Mouse (Mus musculus) gastrocnemius, adult 8-10 months (tissue): ENCODE data around the gene Dpp3. TPM values are rescaled to one million over a fixed set of nuclear protein-coding genes. Genes with fewer than 3 reads are reported as not detected.
"Not testable (repeated sequence)": the region's sequence is repeated elsewhere in the genome, so short reads cannot be mapped to it uniquely, and the experiment has no call there.

Experiments
- DNase-seq, 2 experiments: peaks; one replicate each; pipeline ENCODE4 v3.0.0; 2022; ENCODE audit warnings: low spot score in 2 of 2
- total RNA-seq, 4 experiments: library from RNA; stranded (reverse); gene quantifications; 2 replicates each; pipeline ENCODE4 v1.2.4; 2022

Gene Dpp3
- 10 to 100 TPM; 12.5 to 14.3 (median 13.1) TPM for total RNA-seq

DNA sequence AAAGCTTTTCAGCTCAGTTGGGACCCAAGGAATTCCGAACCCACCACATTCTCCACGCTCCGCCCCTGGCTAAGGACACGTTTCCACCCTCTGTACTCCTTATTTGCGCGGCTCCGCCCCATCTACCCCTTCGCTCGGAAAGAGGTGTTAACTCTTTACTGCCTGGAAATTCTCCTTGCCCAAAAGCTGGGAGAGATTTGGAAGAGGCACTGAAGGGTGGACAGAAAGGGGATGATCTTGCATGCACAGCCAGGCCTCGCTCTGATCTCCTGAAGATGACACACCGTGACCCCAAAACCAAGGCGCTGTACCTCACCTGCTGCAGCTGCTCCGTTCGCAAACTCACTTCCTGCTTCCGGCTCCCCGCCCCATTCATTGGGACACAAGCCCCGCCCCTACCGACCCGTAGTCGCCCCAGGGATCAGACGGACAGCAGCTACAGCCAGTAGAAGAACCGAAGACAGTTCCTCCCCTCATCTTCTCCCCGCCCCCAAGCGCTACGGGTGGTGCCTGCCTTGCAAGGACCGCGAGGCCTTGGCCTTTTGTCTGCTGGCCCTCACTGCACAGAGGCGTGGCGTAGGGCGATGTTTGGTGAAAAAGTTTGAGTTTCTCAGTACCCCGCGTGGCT lies at the start of gene Dpp3:
Dpp3 (minus strand) TSS at position 384 of the 628 bp plus-strand sequence.
- peak; percentile 98 for DNase-seq

DNA sequence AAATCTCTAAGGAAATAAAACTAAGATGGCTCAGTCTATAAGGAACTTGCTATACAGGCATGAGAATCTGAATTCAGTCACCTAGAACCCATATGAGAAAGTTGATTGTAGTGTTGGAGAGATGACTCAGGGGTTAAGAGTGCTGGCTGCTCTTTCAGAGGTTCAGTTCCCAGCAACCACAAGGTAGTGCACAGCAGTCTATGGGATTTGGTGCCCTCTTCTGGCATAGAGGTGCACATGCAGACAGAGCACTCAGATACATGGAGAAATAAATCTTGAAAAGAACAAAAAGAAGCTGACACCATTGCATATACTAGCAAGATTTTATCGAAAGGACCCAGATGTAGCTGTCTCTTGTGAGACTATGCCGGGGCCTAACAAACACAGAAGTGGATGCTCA lies 40.1 kb upstream of the Dpp3 start:
- no peak for DNase-seq

DNA sequence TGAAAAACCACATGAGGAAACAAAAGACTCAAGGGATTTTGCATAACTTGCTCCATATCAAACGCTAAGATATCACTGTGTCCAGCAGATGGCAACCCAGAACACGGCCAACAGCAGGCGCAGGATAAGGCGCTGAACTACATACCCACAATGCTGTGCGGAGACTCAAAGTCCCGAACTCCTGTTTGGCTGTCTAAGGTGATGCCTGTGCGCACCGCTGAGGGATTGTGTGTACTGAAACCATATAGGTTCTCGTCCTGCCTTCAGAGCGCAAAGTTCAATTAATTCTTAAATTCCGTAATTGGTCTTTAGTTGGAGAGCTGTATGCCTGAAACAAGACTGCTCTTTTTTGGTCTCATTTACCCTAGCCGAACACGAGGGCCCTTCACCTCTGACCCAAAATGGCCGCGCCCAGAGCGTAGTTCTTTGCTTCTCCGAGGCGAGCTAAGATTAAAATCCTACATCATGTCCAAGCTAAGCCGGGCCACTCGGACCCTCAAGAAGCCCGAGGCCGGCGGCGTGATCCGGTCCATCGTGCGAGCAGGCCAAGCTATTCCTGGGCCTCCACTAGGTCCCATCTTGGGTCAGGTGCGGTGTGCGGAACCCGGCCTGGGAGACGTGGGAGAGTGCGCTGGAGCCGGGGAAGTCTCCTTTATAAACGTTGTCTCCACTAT lies 34.0 kb upstream of the Dpp3 start, which contains the start of gene Mrpl11:
Mrpl11 (plus strand) TSS at position 220 of the 674 bp plus-strand sequence.
- DNase-seq: peak; percentile 82 to 85

DNA sequence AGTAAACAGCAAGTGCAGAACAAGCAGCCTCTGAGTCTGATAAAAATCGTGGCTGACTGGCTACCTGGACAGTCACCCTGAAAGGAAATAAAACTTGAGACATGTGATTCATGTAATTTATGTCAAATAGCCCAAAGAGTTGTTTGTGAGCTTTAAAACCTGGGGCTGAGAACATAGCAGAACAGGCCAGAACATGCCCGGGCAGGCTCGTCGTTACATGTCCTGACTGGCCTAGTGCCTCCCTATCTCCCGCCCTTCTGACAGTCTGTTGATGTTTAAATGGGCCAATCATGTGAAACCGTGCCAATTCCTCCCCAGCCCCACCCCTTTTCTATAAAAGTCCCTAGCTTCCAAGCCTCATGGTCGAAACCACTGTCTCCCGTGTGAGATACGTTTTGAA lies 20.6 kb upstream of the Dpp3 start:
- DNase-seq: not testable (repeated sequence)

DNA sequence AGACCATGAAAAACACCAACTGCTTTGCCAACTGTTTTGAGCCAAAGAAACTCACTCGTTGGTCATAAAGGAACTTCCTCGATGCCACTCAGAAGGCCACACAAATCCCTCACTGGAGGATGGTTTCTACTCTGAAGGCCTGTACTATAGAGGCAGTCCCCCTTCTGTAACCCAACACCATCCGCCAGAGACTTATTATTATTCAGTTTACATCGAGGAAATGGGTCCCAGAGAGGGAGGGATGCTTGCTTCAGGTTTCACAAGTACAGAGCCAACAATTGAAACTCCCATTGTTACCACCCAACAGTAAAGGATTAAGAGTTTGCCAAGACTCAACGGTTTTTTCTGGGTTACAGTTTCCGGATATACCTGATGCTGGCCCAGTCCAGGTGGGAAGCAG lies 17.5 kb upstream of the Dpp3 start:
- DNase-seq: no peak

DNA sequence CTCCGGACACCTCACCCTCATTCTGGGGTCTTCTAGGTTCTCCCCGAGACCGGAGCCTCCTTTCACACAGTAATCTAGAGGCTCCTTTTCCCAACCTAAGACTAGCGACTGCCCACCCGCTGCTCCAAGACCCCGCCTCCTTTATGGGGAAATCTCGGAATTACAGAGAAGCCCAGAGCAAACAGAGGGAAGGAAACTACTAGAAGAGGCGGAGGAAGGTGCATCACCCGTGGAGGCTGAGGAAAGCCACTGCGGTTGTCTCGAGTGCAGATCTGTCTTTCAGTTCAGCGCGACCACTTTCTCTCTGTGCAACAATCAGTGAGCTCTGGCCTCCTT lies 15.1 kb upstream of the Dpp3 start:
- no peak for DNase-seq

DNA sequence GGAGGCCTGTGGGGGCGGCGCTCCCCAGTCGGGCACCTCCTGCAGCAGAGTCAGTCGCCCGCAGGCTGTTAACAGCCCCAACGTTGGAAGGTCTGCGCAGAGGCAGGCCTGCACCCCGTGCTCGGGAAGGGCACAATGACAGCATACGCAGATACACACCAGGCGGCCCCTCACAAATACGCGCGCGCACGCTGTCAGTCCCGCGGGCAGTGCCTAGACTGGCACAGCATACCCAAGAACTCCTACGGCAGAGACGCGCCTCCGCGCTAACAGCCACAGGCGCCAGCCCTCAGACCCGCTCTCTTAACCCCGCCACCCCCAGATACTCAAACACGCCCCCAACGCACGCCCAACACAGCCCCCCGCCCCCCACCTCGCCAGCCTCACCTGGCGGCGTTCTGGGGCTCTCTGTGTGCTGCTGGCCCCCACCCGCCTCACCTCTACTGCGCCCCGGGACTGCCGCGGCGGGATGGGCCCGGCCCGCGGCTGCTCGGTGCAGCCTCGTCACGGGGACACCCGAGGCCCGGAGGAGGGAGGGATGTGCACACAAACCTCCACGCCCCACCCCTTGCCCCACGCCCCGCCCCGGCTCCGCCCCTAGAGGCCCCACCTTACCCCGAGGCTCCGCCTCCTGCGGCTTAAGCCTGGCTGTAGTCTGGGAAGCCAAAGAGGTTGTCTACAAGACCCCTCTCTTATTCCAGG lies 14.6 kb upstream of the Dpp3 start, which contains the start of gene Peli3:
Peli3 (minus strand) TSS at position 577 of the 702 bp plus-strand sequence.
- peak; percentile 36 to 65 for DNase-seq

DNA sequence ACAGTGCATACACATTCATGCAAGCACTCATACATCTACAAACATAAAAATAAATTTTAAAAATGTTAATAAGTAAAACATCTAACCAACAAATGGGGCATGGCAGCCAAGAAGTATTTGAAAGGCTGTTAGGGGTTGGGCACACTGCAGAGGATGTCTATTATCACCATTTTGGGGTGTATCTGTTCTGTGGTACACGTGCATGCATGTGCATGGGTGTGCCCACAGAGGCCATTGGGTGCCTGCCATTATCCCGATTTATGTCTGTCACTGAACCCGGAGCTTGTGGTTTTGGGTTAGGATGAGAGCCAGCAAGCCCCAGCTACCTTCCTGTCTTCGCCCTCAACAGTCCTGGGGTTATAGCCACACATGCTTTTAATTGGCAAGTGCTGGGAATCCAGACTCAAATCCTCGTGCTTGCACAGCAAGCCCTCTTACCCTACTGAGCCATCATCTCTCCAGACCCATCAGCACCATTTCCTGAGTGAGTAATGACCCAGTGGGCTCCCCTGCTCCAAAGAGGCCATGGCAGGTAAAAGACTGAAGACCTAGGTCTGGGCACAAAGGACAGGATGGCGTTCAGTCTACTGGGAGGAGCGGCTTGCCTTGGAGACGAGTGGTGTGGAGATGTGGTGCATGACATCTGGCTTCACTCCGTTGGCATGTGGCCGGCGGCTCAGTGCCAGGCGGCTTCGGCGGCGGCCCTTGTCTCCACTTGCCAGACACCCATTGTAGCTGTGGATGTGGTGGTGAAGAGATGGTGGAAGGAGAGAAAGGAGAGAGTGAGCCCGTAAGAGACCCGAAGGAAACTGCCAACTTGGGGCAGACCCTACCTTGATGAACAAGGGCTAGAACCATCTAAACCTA lies 9.6 kb upstream of the Dpp3 start:
- no peak for DNase-seq

DNA sequence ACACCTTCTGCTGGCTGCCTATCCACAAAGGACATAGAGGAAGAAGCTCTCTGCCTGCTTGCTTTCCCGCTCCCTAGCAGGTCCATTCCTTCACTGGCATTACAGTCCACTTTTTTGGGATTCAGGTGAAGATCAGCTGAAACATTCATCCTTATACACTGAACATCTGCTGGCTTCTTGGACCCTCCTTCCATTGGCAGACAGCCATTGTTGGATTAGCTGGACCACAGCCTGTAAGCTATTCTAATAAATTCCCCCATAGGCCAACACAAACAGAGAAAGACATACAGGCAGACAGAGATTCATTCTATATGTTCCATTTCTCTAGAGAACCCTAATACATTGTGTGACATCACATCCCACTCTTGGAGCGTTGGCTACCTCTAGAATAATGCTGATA lies 8.8 kb upstream of the Dpp3 start:
- no peak for DNase-seq

DNA sequence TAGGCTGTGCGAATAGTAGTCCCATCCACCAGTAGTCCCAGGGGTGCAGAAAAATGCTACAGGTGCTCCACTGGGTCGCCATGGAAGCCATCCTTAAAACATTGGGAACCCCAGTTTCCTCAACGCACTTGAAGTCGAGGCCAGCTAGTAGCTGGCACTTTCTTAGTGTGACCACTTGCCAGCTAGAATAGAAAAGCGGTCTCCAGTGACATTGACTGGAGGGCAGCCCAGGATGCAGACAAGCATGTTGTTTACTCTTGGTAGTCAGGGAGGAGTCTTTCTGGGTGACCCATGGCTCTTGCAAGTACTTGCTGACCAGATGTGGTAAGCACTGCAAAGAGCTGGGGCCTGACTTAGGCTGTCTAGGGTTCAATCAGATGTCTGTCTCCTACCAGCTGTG lies 694 bp upstream of the Dpp3 start:
- peak; percentile 49 to 73 for DNase-seq

DNA sequence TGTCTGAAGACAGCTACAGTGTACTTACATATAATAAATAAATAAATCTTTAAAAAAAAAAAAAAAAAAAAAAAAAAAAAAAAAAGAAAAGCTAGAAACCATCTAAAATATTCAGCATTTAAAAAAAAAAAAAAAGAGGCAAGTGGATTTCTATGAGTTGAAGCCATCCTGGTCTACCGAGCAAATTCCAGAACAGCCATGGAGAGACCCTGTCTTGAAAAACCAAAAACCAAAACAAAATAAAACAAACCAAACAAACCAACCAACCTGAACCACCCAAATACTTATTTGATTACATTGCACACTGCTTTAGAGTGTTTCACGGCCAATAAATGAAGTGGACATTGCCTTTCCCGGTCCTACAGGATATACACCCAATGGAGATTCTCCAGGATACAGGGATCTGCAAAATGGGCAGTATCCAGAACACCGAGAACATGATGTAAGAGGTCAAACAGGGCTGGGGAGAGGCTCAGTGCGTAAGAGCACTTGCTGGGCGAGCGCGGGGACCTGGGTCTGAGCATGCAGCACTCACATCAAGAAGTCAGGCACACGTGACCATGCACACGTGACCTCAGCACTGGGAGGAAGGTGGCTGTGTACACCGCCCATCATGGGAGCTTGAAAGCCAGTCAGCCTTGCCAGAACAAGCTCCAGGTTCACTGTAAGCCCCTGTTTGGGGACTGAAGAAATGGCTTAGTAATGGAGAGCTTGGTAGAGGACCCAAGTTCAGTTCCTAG lies 2.8 kb downstream of the Dpp3 start:
- no peak for DNase-seq

DNA sequence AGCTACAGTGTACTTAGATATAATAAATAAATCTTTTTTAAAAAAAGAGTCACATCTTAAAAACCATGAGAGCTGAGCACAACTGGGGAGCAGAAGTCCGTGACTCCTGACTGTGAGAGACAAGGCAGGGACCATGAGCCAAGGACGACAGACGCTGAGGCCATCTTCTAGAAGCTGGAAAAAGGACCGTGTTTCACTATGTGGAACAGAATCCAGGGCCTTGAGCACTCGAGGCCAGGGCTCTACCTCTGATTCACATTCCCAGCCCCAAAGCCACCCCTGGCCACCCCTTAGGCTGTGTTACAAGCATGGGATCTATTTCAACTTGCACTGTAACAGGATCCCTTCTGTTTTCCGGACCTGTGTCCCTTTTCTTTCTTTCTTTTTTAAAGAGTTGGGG lies 8.4 kb downstream of the Dpp3 start:
- no peak for DNase-seq

DNA sequence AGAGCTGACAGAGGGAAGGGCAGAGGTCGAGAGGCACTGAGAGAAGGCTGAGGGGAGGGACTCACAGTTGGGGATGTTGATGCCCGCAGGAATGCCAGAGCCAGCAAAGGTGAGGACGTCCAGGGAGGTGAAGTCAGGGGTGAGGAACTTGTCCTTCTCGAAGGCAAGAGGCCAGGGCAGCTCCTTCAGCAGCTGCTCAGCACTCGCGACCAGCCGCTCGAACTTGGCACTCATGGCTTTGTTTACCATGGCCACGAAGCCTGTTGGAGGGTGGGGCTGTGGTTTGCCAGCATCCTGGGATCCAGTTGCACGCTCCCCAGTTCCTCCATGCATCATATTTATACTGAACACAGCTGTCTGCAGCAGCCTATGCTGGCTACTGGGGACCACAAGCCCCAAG lies 11.3 kb downstream of the Dpp3 start:
- no peak for DNase-seq

DNA sequence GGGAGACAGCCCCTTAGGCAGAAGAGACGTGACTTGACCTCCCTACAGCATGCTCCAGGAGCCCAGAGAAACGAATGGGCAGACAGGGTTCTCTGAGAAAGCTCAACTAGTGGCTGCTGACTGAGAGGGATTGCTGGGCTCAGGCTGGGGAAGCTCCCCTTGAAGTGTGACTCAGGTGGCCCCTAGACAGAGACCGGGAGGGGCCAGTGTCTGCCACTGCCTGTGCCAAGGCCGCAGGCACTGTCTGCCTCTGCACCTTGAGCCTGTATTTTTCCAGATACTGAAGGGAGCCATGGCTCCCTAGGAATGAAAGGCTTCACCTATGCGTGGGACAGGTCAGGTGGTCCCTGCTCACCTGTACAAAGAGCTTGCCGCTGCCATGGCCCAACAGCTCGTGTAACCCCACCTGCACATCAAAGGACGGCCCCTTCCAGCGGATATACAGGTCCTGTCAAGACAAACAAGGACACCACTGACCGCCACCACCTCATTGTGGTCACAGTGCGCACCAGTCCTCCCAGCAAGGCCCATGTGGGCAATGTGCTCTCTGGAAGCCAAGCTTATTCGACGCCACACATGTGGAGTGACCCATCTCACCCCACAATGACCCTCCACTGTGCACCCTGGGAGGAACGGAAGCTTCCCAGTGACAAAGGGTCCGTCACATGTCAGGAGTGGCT lies 12.0 kb downstream of the Dpp3 start:
- DNase-seq: no peak

DNA sequence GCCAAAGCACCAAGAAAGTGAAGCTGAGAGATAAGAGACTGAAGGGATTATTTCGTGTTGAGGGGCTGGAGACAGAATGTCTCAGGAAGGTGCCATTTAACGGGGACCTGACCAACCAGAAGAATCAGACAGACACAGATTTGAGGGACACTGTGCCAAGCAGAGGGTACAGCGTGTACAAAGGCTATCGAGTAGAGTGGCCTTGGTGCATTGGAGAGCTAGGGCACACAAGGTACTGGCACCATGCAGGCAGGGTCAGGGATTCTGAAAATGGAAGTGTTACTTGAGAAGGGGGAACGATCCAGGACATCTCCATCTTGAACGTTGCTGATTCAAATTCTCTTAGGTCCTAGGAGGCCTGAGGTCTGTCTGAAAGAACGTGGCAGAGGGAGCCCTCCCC lies 18.7 kb downstream of the Dpp3 start:
- DNase-seq: no peak

DNA sequence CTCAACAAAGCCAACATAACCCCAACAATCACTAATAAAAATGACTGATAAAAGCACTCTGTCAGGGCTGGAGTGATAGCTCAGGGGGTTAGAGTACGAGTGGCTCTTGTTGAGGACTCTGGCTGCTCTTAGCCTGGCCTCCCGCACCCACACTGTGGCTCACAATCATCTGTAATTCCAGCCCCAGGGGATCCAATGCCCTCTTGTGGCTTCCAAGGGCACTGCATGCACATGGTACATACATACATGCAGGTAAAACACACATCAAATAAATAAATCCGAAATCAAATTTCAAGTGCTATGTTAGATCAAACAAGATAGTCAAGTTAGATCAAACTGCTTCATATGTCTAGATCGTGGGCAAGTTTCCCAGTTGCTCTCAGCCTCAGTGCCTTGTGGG lies 20.0 kb downstream of the Dpp3 start:
- no peak for DNase-seq

DNA sequence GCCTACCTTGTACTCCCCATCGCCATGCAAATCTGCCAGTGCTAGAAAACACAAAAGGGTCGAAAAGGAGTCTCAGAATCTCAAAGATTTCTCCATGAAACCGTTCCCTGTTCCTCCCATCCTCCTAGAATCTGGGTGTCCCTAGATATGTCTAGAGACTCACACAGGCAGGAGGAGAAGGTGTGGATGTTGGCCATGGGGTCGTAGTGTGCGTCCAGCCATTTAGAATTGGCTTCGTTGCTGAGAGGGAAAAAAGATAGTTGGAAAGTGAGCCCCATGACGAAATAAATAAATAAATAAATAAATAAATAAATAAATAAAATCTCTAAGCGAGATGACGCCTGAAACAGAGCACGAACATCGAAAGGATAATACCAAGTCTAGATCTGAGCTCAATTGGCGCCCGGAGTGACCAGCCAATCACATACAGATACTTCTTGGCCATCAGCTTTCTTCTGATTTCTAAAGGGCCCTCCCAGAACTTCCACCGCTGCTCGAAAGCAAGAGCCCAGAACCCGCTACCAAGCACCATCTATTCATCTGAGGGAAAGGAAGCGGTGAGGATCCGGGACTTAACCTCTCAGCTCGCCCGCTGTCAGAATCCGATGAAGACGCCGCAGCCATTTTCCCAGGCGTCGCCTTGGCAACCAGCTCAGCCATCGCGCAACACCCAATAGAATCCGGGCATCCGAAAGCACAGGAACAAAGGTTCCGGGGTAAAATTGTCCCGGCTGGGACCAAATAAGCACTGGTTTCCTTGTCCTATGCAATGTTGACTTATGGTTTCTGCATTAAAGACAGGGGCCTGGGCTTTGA lies 21.9 kb downstream of the Dpp3 start, which contains the start of gene Bbs1:
Bbs1 (minus strand) TSS at position 650 of the 816 bp plus-strand sequence.
- DNase-seq: peak; percentile 37 to 57

DNA sequence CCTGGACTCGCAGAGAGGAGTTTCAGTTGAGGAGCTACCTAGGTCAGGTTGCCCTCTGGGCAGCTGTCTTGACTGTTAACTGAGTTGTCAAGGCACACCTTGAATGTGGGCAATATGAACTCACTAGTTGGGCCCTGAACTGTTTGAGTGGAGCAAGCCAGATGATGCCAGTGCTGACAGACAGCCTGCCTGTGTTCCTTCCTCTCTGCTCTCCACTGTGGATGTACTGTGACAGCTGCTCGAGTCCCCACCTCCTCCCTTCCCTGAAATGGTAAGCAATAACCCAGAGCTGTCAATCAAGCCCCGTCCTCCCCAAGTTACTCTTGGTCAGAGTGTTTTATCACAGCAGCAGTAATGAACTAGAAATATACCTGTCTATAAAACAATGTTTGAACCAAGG lies 28.2 kb downstream of the Dpp3 start:
- no peak for DNase-seq

DNA sequence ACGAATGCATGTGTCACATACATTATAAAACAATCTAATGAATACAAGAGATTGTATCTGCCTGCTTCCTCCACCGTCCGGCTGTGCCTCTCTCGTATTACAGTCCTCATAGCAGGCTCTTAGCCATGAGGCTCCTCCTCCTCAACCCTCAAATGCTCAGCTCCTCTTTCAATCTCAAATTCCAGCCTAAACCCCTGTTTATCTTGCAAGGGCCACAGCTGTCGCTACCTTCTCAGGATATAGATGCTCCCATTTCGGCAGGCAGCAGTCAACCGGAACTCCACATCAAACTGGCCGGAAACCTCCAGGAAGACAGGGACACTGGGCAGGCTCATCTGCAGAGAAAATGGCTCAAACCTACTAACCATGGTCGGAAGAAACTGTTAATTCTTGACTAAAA lies 29.1 kb downstream of the Dpp3 start:
- no peak for DNase-seq
